ENCODE assay signal across 12 mouse cellular contexts in the genomic region with DNA sequence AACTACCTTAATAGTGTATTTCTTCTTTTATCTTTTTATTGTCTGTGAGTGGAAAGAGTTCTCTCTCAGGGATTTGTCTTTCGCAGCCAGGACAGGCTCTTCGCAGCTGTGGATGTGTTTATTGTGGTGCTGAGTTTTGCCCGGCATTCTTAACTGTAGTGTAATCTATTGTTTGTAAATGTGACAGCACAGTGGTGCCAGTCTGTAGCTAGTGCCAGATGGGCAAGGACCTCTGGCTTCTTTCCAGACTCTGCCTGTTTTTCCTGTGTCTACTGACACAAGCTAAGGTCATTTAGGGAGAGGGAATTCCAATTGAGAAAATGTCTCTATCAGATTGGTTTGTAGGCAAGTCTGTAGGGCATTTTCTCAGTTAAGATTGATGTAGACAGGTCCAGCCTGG. TPM values are rescaled to one million over a fixed set of nuclear protein-coding genes. Genes with fewer than 3 reads are reported as not detected.
DNase-seq lines count a peak whose midpoint lies in the region; ATAC-seq and TF ChIP-seq lines count a peak whose summit lies in the region.
"Had no signal": no experiment of that assay in that cellular context is flagged by ENCODE, and none has a peak within 500 bp of the region (broad histone marks: within the 10 kb centered on the region; RNA-seq: fewer than 3 reads in every experiment).

No protein-coding gene starts in this region.

- no peak for TF ChIP-seq CTCF in brain, embryonic 14.5 days (IDR thresholded peaks at IDR 0.05; ENCODE audit: borderline replicate concordance, extremely low read depth, insufficient read depth, insufficient read length)

- 89% methylated on average over 3 of the region's 3 CpGs for WGBS in heart, embryonic 11.5 days (ENCODE audit: insufficient replicate concordance)

- no peaks in the 10 kb centered on the region for H3K27me3 ChIP-seq in heart, embryonic 11.5 days (ENCODE audit: control insufficient read depth, insufficient read depth, low read length)
- H3K27me3 ChIP-seq: forebrain, embryonic 12.5 days; stomach, embryonic 15.5 days had no signal

- DNase-seq in heart, adult 18-20 months: peak; percentile 56 to 58
- DNase-seq in left cerebral cortex, postnatal 4 days: peak; percentile 23
- no peak for DNase-seq in left cerebral cortex, postnatal 10 days (ENCODE audit: extremely low spot score in 1 of 2, low spot score in 2 of 2)
- DNase-seq in brain, embryonic 14.5 days (ENCODE audit: low read depth): peak; percentile 16
- DNase-seq in layer of hippocampus, adult 9-10 months (ENCODE audit: low spot score): peak; percentile 36
- DNase-seq in embryo, embryonic 9.5 days (ENCODE audit: extremely low spot score): no peak
- DNase-seq: gastrocnemius, postnatal 10 days had no signal

- H3K4me3 ChIP-seq in heart, embryonic 11.5 days (ENCODE audit: low read depth, low read length): no peak overlapping the region
- H3K4me3 ChIP-seq: forebrain, embryonic 12.5 days; stomach, embryonic 15.5 days had no signal

- no peak overlapping the region for H3K27ac ChIP-seq in heart, embryonic 11.5 days (ENCODE audit: low read depth, low read length)
- H3K27ac ChIP-seq: forebrain, embryonic 12.5 days; liver, embryonic 14.5 days; stomach, embryonic 15.5 days had no signal

- ATAC-seq in heart, embryonic 11.5 days (replicated peaks; ENCODE audit: insufficient number of reproducible peaks, low FRiP score, low TSS enrichment): no peak
- ATAC-seq: intestine, embryonic 16.5 days had no signal

- H3K4me1 ChIP-seq in heart, embryonic 11.5 days (ENCODE audit: control insufficient read depth, insufficient read depth, low read length): no peaks in the 10 kb centered on the region
- H3K4me1 ChIP-seq: forebrain, embryonic 12.5 days; stomach, embryonic 15.5 days had no signal

- no peak overlapping the region for H3K4me2 ChIP-seq in heart, embryonic 11.5 days
- H3K4me2 ChIP-seq: forebrain, embryonic 12.5 days; stomach, embryonic 15.5 days had no signal

- H3K36me3 ChIP-seq in heart, embryonic 11.5 days (ENCODE audit: control insufficient read depth, insufficient read depth, low read length): no peaks in the 10 kb centered on the region; the same call in 1 of the 2 replicates

- intact Hi-C loops in left cerebral cortex, postnatal 4 days (cut with DNase I): no loop called here
- intact Hi-C loops in left cerebral cortex, postnatal 10 days (cut with DNase I): no loop called here

- H3K9me3 ChIP-seq in heart, embryonic 11.5 days (replicated peaks; ENCODE audit: control insufficient read depth, low read length): no peaks in the 10 kb centered on the region
- H3K9me3 ChIP-seq: forebrain, embryonic 12.5 days; stomach, embryonic 15.5 days had no signal

- no peak overlapping the region for H3K9ac ChIP-seq in heart, embryonic 11.5 days (ENCODE audit: low read depth, low read length)
- H3K9ac ChIP-seq: forebrain, embryonic 12.5 days; liver, embryonic 14.5 days; stomach, embryonic 15.5 days had no signal

- TF ChIP-seq POLR2A in brain, embryonic 14.5 days (IDR thresholded peaks at IDR 0.05; ENCODE audit: borderline replicate concordance, extremely low read depth, insufficient read depth, insufficient read length, poor library complexity, severe bottlenecking): no peak

RNA-seq across cellular contexts. Expression of gene Ttll5, which starts 6.2 kb away (rescaled TPM):
- total RNA-seq in heart, adult 18-20 months (2021): 10 to 100 TPM; 13.2 to 15.8 TPM
- polyA plus RNA-seq in heart, embryonic 11.5 days (2014; fragmentation: Nextera tagmentation; extraction: Ambion mirVana): 12.6 and 16.2 TPM in 2 replicates
- total RNA-seq in left cerebral cortex, postnatal 4 days (2021): 10 to 100 TPM; 30.4 to 36.7 TPM
- 10 to 100 TPM; 29.7 to 38.6 TPM for total RNA-seq in left cerebral cortex, postnatal 10 days (2021)
- 19.7 and 22.2 TPM in 2 replicates for polyA plus RNA-seq in brain, embryonic 14.5 days (2012; rRNA removed)

RNA-seq across cellular contexts. Expression of gene Erg28, which starts 6.3 kb away (rescaled TPM):
- total RNA-seq in heart, adult 18-20 months (2021): 1 to 10 TPM; 4.7 to 8.0 TPM
- polyA plus RNA-seq in heart, embryonic 11.5 days (2014; fragmentation: Nextera tagmentation; extraction: Ambion mirVana): 90.0 and 94.5 TPM in 2 replicates
- 10 to 100 TPM; 77.3 to 83.7 TPM for total RNA-seq in left cerebral cortex, postnatal 4 days (2021)
- total RNA-seq in left cerebral cortex, postnatal 10 days (2021): 10 to 100 TPM; 60.5 to 65.9 TPM
- 53.8 and 71.7 TPM in 2 replicates for polyA plus RNA-seq in brain, embryonic 14.5 days (2012; rRNA removed)

Comparison
In these comparisons a context has a peak if more than half of its experiments do, and no peak if none do; other contexts are left out.
1. DNase-seq: peak in heart, adult 18-20 months (2 of 2), left cerebral cortex, postnatal 4 days (single experiment), brain, embryonic 14.5 days (single experiment) and layer of hippocampus, adult 9-10 months (single experiment); none in left cerebral cortex, postnatal 10 days (0 of 2) and embryo, embryonic 9.5 days (single experiment).
2. RNA of gene Erg28, which starts 6.3 kb away (total RNA-seq): 77.3 to 83.7 TPM in left cerebral cortex, postnatal 4 days and 60.5 to 65.9 TPM in left cerebral cortex, postnatal 10 days; 4.7 to 8.0 TPM in heart, adult 18-20 months; every median in the first group is over 4 times any median in the second.